Mouse (Mus musculus) neural tube, embryonic 12.5 days (tissue): ENCODE measurements at regions not wholly inside any gene's neighbourhood (a gene's known extent, or its start where the extent isn't known, plus 50 kb on each side); places are given as distances from the start of the nearest gene placed in this dataset.
"Not testable (repeated sequence)": the region's sequence is repeated elsewhere in the genome, so short reads cannot be mapped to it uniquely, and the experiment has no call there.

ENCODE experiments used
- ATAC-seq: fragments of 200-750 bp; cut with Nextera tagmentation; 2 replicates; pipeline ENCODE4 v1.8.0; 2017; ENCODE audit warnings: low read depth, mild to moderate bottlenecking, moderate TSS enrichment, moderate library complexity; ENCODE audit not compliant: low FRiP score
- H3K27ac ChIP-seq: fragments of 300-500 bp; sonication (generic); 2 replicates; pipeline ENCODE4 v1.5.1; 2016
- H3K27me3 ChIP-seq: fragments of 300-500 bp; sonication (generic); replicated peaks from 2 replicates; pipeline ENCODE4 v1.6.1; 2016; ENCODE audit warnings: mild to moderate bottlenecking
- H3K36me3 ChIP-seq: fragments of 300-500 bp; sonication (generic); 2 replicates; pipeline ENCODE4 v1.6.1; 2016; ENCODE audit warnings: mild to moderate bottlenecking
- H3K4me1 ChIP-seq: fragments of 300-500 bp; sonication (generic); 2 replicates; pipeline ENCODE4 v1.6.1; 2016
- H3K4me2 ChIP-seq: fragments of 300-500 bp; sonication (generic); replicated peaks from 2 replicates; pipeline ENCODE4 v1.6.1; 2016; ENCODE audit warnings: mild to moderate bottlenecking
- H3K4me3 ChIP-seq: fragments of 300-500 bp; sonication (generic); 2 replicates; pipeline ENCODE4 v1.5.1; 2016
- H3K9ac ChIP-seq: fragments of 300-500 bp; sonication (generic); 2 replicates; pipeline ENCODE4 v1.6.1; 2016; ENCODE audit warnings: mild to moderate bottlenecking
- H3K9me3 ChIP-seq: fragments of 300-500 bp; sonication (generic); 2 replicates; pipeline ENCODE4 v1.6.1; 2016; ENCODE audit warnings: mild to moderate bottlenecking
- WGBS: fragments of 180-500 bp; shearing (Covaris S2); methylation state at CpG from one replicate; pipeline ENCODE4 v1.1.7; 2016; 5-methylcytosine and 5-hydroxymethylcytosine counted together

GRCm38 (mm10) chr8:7323067-7323675 lies 1337.9 kb downstream of the Efnb2 start:
- 0 out of 2 replicates have a peak overlapping the region, but pooled peaks have one; percentile 5 for H3K4me2 ChIP-seq
- H3K27me3 ChIP-seq, result no peaks in the 10 kb centered on the region
- peak; percentile 51 for ATAC-seq
- no peak overlapping the region for H3K9ac ChIP-seq
- no peak overlapping the region for H3K4me3 ChIP-seq
- 11% methylated on average over 3 of the region's 3 CpGs for WGBS
- 0 out of 2 replicates have a peak, but pooled peaks cover 4% of the 10 kb centered on the region for H3K4me1 ChIP-seq
- H3K36me3 ChIP-seq, result no peaks in the 10 kb centered on the region
- no peaks in the 10 kb centered on the region for H3K9me3 ChIP-seq
- no peak overlapping the region for H3K27ac ChIP-seq

- H3K9me3 ChIP-seq, result no peaks in the 10 kb centered on the region
- no peak overlapping the region for H3K27ac ChIP-seq
- no peaks in the 10 kb centered on the region for H3K27me3 ChIP-seq
- H3K4me1 ChIP-seq, result 0 out of 2 replicates have a peak, but pooled peaks cover 4% of the 10 kb centered on the region
- ATAC-seq, result peak; percentile 87
- H3K36me3 ChIP-seq, result no peaks in the 10 kb centered on the region
- 16% methylated on average over 12 of the region's 12 CpGs for WGBS
- H3K4me3 ChIP-seq, result no peak overlapping the region
- 0 out of 2 replicates have a peak overlapping the region, but pooled peaks have one; percentile 5 for H3K4me2 ChIP-seq
- H3K9ac ChIP-seq, result no peak overlapping the region
Measured at GRCm38 (mm10) chr8:7322376-7323066, 1338.5 kb downstream of the Efnb2 start.

- 68% methylated on average over 4 of the region's 4 CpGs for whole genome bisulfite sequencing
- Histone ChIP-seq H3K4me2 (no peak overlapping the region), H3K27me3 (no peaks in the 10 kb centered on the region), H3K27ac (no peak overlapping the region), H3K4me1 (no peaks in the 10 kb centered on the region), H3K9ac (no peak overlapping the region), H3K4me3 (no peak overlapping the region), H3K36me3 (no peaks in the 10 kb centered on the region), H3K9me3 (no peaks in the 10 kb centered on the region)
- ATAC-seq, result no peak
Measured at GRCm38 (mm10) chr8:7316806-7317355, 1344.2 kb downstream of the Efnb2 start.

- H3K9ac ChIP-seq, result no peak overlapping the region
- no peaks in the 10 kb centered on the region for H3K36me3 ChIP-seq
- 92% methylated on average over 2 of the region's 2 CpGs for WGBS
- no peak overlapping the region for H3K4me3 ChIP-seq
- no peaks in the 10 kb centered on the region for H3K27me3 ChIP-seq
- ATAC-seq, result no peak
- H3K4me1 ChIP-seq, result no peaks in the 10 kb centered on the region
- H3K27ac ChIP-seq, result no peak overlapping the region
- no peaks in the 10 kb centered on the region for H3K9me3 ChIP-seq
- H3K4me2 ChIP-seq, result no peak overlapping the region
Measured at GRCm38 (mm10) chr8:7309239-7309638, 1351.8 kb downstream of the Efnb2 start.

- ATAC-seq, result no peak
- no peak overlapping the region for H3K4me2 ChIP-seq
- no peaks in the 10 kb centered on the region for H3K4me1 ChIP-seq
- H3K4me3 ChIP-seq, result no peak overlapping the region
- H3K27me3 ChIP-seq, result no peaks in the 10 kb centered on the region
- no peak overlapping the region for H3K27ac ChIP-seq
- H3K9me3 ChIP-seq, result no peaks in the 10 kb centered on the region
- 74% methylated on average over 7 of the region's 7 CpGs for WGBS
- H3K36me3 ChIP-seq, result no peaks in the 10 kb centered on the region
- no peak overlapping the region for H3K9ac ChIP-seq
Measured at GRCm38 (mm10) chr8:7289361-7289760, 1371.7 kb downstream of the Efnb2 start.

- Histone ChIP-seq H3K9ac (no peak overlapping the region), H3K27me3 (no peaks in the 10 kb centered on the region), H3K4me3 (no peak overlapping the region), H3K4me2 (no peak overlapping the region), H3K9me3 (no peaks in the 10 kb centered on the region), H3K27ac (no peak overlapping the region), H3K4me1 (no peaks in the 10 kb centered on the region), H3K36me3 (no peaks in the 10 kb centered on the region)
- no peak for ATAC-seq
- 93% methylated on average over 1 of the region's 1 CpGs for WGBS
Measured at GRCm38 (mm10) chr8:7286581-7286980, 1374.5 kb downstream of the Efnb2 start.

- Histone ChIP-seq H3K27ac (no peak overlapping the region), H3K4me1 (no peaks in the 10 kb centered on the region), H3K4me3 (no peak overlapping the region), H3K27me3 (no peaks in the 10 kb centered on the region), H3K9ac (no peak overlapping the region), H3K36me3 (no peaks in the 10 kb centered on the region), H3K4me2 (no peak overlapping the region), H3K9me3 (no peaks in the 10 kb centered on the region)
- no peak for ATAC-seq
- 81% methylated on average over 3 of the region's 3 CpGs for WGBS
Measured at GRCm38 (mm10) chr8:7267406-7267805, 1393.6 kb downstream of the Efnb2 start.

GRCm38 (mm10) chr8:7254336-7254735 lies 1406.7 kb downstream of the Efnb2 start:
- not testable (repeated sequence) for H3K4me1 ChIP-seq
- 91% methylated on average over 9 of the region's 9 CpGs for WGBS

GRCm38 (mm10) chr8:7240321-7240720 lies 1420.7 kb downstream of the Efnb2 start:
- Histone ChIP-seq H3K4me1 (no peaks in the 10 kb centered on the region), H3K27me3 (no peaks in the 10 kb centered on the region), H3K36me3 (no peaks in the 10 kb centered on the region), H3K4me2 (no peak overlapping the region), H3K9me3 (no peaks in the 10 kb centered on the region), H3K4me3 (no peak overlapping the region), H3K27ac (no peak overlapping the region), H3K9ac (no peak overlapping the region)
- ATAC-seq, result no peak
- WGBS, result 93% methylated on average over 1 of the region's 1 CpGs

More at GRCm38 (mm10) chr8:7254336-7254735, 1406.7 kb downstream of the Efnb2 start:
- not testable (repeated sequence) for ATAC-seq, H3K4me2 ChIP-seq, H3K9me3 ChIP-seq, H3K36me3 ChIP-seq, H3K27ac ChIP-seq, H3K27me3 ChIP-seq, H3K4me3 ChIP-seq, H3K9ac ChIP-seq

GRCm38 (mm10) chr8:7234006-7234405 lies 1427.0 kb downstream of the Efnb2 start:
- WGBS, result 86% methylated on average over 3 of the region's 3 CpGs
- H3K27me3 ChIP-seq, result no peaks in the 10 kb centered on the region
- no peaks in the 10 kb centered on the region for H3K4me1 ChIP-seq
- no peaks in the 10 kb centered on the region for H3K36me3 ChIP-seq
- H3K9me3 ChIP-seq, result no peaks in the 10 kb centered on the region
- H3K4me3 ChIP-seq, result no peak overlapping the region
- H3K27ac ChIP-seq, result no peak overlapping the region
- no peak for ATAC-seq
- H3K4me2 ChIP-seq, result no peak overlapping the region
- H3K9ac ChIP-seq, result no peak overlapping the region

- H3K9ac ChIP-seq, result no peak overlapping the region
- H3K27ac ChIP-seq, result no peak overlapping the region
- no peaks in the 10 kb centered on the region for H3K4me1 ChIP-seq
- H3K4me3 ChIP-seq, result no peak overlapping the region
- no peak for ATAC-seq
- H3K9me3 ChIP-seq, result no peaks in the 10 kb centered on the region
- no peaks in the 10 kb centered on the region for H3K36me3 ChIP-seq
- WGBS, result 69% methylated on average over 3 of the region's 3 CpGs
- no peak overlapping the region for H3K4me2 ChIP-seq
- H3K27me3 ChIP-seq, result no peaks in the 10 kb centered on the region
Measured at GRCm38 (mm10) chr8:7219300-7219699, 1441.7 kb downstream of the Efnb2 start.

GRCm38 (mm10) chr8:7207178-7207577 lies 1453.9 kb downstream of the Efnb2 start:
- H3K9ac ChIP-seq, result no peak overlapping the region
- no peaks in the 10 kb centered on the region for H3K27me3 ChIP-seq
- no peaks in the 10 kb centered on the region for H3K36me3 ChIP-seq
- no peak for ATAC-seq
- H3K4me3 ChIP-seq, result no peak overlapping the region
- H3K27ac ChIP-seq, result no peak overlapping the region
- H3K9me3 ChIP-seq, result no peaks in the 10 kb centered on the region
- no peak overlapping the region for H3K4me2 ChIP-seq
- no peaks in the 10 kb centered on the region for H3K4me1 ChIP-seq
- 54% methylated on average over 3 of the region's 3 CpGs for WGBS
